Mouse (Mus musculus): ENCODE results near the gene H1f0. TPM values are rescaled to one million over a fixed set of nuclear protein-coding genes. Genes with fewer than 3 reads are reported as not detected.
A peak's percentile ranks its signal among the peaks of the same experiment; 100 is the strongest.

The H1f0 gene
- total and polyA plus RNA-seq, 3 experiments, result 33.5 to 213 (median 46.8) TPM

DNA sequence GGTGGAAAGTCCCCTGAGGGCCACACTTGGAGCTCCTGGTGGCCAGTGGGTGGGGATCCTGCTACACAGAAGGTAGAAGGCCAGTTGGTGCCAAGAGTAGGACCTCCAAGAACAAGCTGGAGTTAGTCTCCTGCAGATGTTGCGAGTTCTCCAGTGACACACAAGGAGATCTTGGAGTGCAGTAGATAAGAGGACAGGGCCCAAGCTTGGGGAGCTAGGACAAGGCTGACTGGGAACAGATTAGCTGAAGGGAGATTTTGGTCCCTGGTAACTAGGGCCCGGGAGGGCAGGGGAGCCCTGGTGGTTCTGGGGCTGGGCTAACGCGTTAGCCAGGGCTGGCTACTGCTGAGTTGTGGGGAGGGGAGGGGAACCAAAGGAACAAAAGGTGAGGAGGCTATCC is 32.3 kb upstream of the H1f0 start:
- no peak for DNase-seq (ENCODE audit: low read depth, low spot score)
- H3K27me3 ChIP-seq (ENCODE audit: control insufficient read depth in 1 of 2, insufficient read depth in 2 of 2, low read length in 2 of 2), result no peaks in the 10 kb centered on the region
- no peaks in the 10 kb centered on the region for H3K79me2 ChIP-seq (ENCODE audit: control insufficient read depth, insufficient read depth, low read length, poor library complexity)
- no peak overlapping the region for H3K4me3 ChIP-seq (ENCODE audit: control insufficient read depth in 1 of 2, insufficient read depth in 1 of 2, low read depth in 2 of 2, low read length in 2 of 2)
- H3K9me3 ChIP-seq (replicated peaks; ENCODE audit: insufficient read depth, low read length), result no peaks in the 10 kb centered on the region
- H3K9ac ChIP-seq (ENCODE audit: control insufficient read depth, low read depth, low read length, poor library complexity, severe bottlenecking), result no peak overlapping the region
- no peak overlapping the region for H3K27ac ChIP-seq (ENCODE audit: control insufficient read depth, low read depth, low read length)
- no peaks in the 10 kb centered on the region for H3K36me3 ChIP-seq (ENCODE audit: control insufficient read depth in 1 of 2, insufficient read depth in 2 of 2, low read length in 2 of 2)
- no peaks in the 10 kb centered on the region for H3K4me1 ChIP-seq (ENCODE audit: control insufficient read depth in 1 of 2, insufficient read depth in 2 of 2, low read length in 2 of 2)
- TF ChIP-seq POLR2AphosphoS5 (IDR thresholded peaks at IDR 0.05; ENCODE audit: borderline replicate concordance, low read depth, low read length), result no peak
- no peak for TF ChIP-seq MAX (IDR thresholded peaks at IDR 0.05; ENCODE audit: low read length)
- no peak for TF ChIP-seq MYB (IDR thresholded peaks at IDR 0.05; ENCODE audit: low read depth, low read length)
- no peak for TF ChIP-seq ZNF384 (IDR thresholded peaks at IDR 0.05; ENCODE audit: low read depth, low read length)
- TF ChIP-seq MAFK (IDR thresholded peaks at IDR 0.05; ENCODE audit: borderline replicate concordance, low read depth, low read length), result no peak
- TF ChIP-seq MXI1 (IDR thresholded peaks at IDR 0.05; ENCODE audit: low read depth, low read length), result no peak
- TF ChIP-seq POLR2A (IDR thresholded peaks at IDR 0.05; ENCODE audit: control insufficient read depth in 1 of 2, insufficient read depth in 1 of 2, low read depth in 1 of 2, low read length in 2 of 2, poor library complexity in 1 of 2), result no peak
- TF ChIP-seq GATA1 (IDR thresholded peaks at IDR 0.05; ENCODE audit: low read depth, low read length), result no peak
- no peak for TF ChIP-seq ETS1 (IDR thresholded peaks at IDR 0.05; ENCODE audit: low read depth, low read length)
- TF ChIP-seq TCF12 (IDR thresholded peaks at IDR 0.05; ENCODE audit: low read depth, low read length), result no peak
- no peak for TF ChIP-seq CHD2 (IDR thresholded peaks at IDR 0.05; ENCODE audit: low read length)

DNA sequence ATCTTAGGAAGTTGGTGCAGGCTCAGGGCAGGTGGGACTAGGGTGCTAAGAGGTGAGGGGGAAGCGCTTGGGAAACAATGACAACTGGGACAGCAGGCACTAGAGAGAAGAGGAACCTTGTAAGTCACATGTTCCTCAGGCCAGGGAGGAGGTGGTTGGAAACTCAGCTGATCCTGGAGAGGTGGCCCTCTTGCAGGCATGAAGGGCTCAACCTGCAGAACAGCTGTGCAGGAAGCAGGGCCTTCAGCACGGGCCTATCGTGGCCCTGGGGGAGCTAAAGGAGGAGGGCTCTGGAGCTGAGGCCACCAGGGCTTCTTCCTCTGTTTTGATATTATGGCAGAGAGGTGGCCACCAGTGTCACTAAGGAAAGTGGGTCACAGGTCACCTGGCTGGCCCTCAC is 31.6 kb upstream of the H1f0 start:
- Histone ChIP-seq H3K79me2 (ENCODE audit: control insufficient read depth, insufficient read depth, low read length, poor library complexity) (no peaks in the 10 kb centered on the region), H3K36me3 (ENCODE audit: control insufficient read depth in 1 of 2, insufficient read depth in 2 of 2, low read length in 2 of 2) (no peaks in the 10 kb centered on the region), H3K27ac (ENCODE audit: control insufficient read depth, low read depth, low read length) (no peak overlapping the region), H3K27me3 (ENCODE audit: control insufficient read depth in 1 of 2, insufficient read depth in 2 of 2, low read length in 2 of 2) (no peaks in the 10 kb centered on the region), H3K9me3 (replicated peaks; ENCODE audit: insufficient read depth, low read length) (no peaks in the 10 kb centered on the region), H3K9ac (ENCODE audit: control insufficient read depth, low read depth, low read length, poor library complexity, severe bottlenecking) (no peak overlapping the region), H3K4me1 (ENCODE audit: control insufficient read depth in 1 of 2, insufficient read depth in 2 of 2, low read length in 2 of 2) (no peaks in the 10 kb centered on the region), H3K4me3 (ENCODE audit: control insufficient read depth in 1 of 2, insufficient read depth in 1 of 2, low read depth in 2 of 2, low read length in 2 of 2) (no peak overlapping the region)
- no peak for TF ChIP-seq JUND (IDR thresholded peaks at IDR 0.05; ENCODE audit: low read depth, low read length)
- TF ChIP-seq CHD2 (IDR thresholded peaks at IDR 0.05; ENCODE audit: low read length), result no peak
- TF ChIP-seq UBTF (IDR thresholded peaks at IDR 0.05; ENCODE audit: borderline replicate concordance, insufficient read depth, low read depth, low read length), result no peak
- TF ChIP-seq ZNF384 (IDR thresholded peaks at IDR 0.05; ENCODE audit: low read depth, low read length), result no peak
- no peak for TF ChIP-seq EP300 (IDR thresholded peaks at IDR 0.05; ENCODE audit: low read depth in 1 of 2, low read length in 2 of 2)
- TF ChIP-seq MAX (IDR thresholded peaks at IDR 0.05; ENCODE audit: low read length), result no peak
- no peak for TF ChIP-seq USF1 (IDR thresholded peaks at IDR 0.05; ENCODE audit: low read depth, low read length)
- no peak for TF ChIP-seq E2F4 (IDR thresholded peaks at IDR 0.05; ENCODE audit: borderline replicate concordance, low read depth, low read length)
- no peak for TF ChIP-seq ELF1 (IDR thresholded peaks at IDR 0.05; ENCODE audit: low read depth, low read length)
- no peak for TF ChIP-seq GATA1 (IDR thresholded peaks at IDR 0.05; ENCODE audit: low read depth, low read length)
- TF ChIP-seq MAZ (IDR thresholded peaks at IDR 0.05; ENCODE audit: low read depth, low read length), result no peak
- TF ChIP-seq ZKSCAN1 (IDR thresholded peaks at IDR 0.05; ENCODE audit: low read depth, low read length), result no peak
- no peak for TF ChIP-seq HCFC1 (IDR thresholded peaks at IDR 0.05; ENCODE audit: low read depth, low read length)
- no peak for TF ChIP-seq MXI1 (IDR thresholded peaks at IDR 0.05; ENCODE audit: low read depth, low read length)
- TF ChIP-seq GABPA (IDR thresholded peaks at IDR 0.05; ENCODE audit: low read depth, low read length), result no peak
- TF ChIP-seq CTCF (IDR thresholded peaks at IDR 0.05 in 2 of 3, conservative IDR thresholded peaks at IDR 0.05 in 1 of 3; ENCODE audit: control insufficient read depth in 1 of 3, insufficient read depth in 1 of 3, low read depth in 2 of 3, low read length in 3 of 3, poor library complexity in 1 of 3, severe bottlenecking in 1 of 3), result no peak
- peak; percentile 14 for DNase-seq (ENCODE audit: low read depth, low spot score)

Measured in MEL (cell line).